Mouse (Mus musculus) left cerebral cortex, adult 2 months (tissue): Measurements from ENCODE around the gene Ccdc114. TPM values are rescaled to one million over a fixed set of nuclear protein-coding genes. Genes with fewer than 3 reads are reported as not detected.
"Not testable (repeated sequence)": the region's sequence is repeated elsewhere in the genome, so short reads cannot be mapped to it uniquely, and the experiment has no call there.

Source experiments
- DNase-seq, 2 experiments: peaks; one replicate each; pipeline ENCODE4 v3.0.0; 2021 to 2022; ENCODE audit warnings: low spot score in 2 of 2, mixed read lengths in 1 of 2; ENCODE audit errors: extremely low spot score in 1 of 2
- H3K27ac ChIP-seq: fragments of 200-600 bp; 2 replicates; pipeline ENCODE4 v1.8.1; 2022
- H3K4me3 ChIP-seq: fragments of 200-600 bp; 2 replicates; pipeline ENCODE4 v1.8.1; 2022
- CTCF ChIP-seq: fragments of 200-600 bp; IDR thresholded peaks from 2 replicates; pipeline ENCODE4 v1.8.1; 2022; ENCODE audit warnings: antibody characterized with exemption, mild to moderate bottlenecking, moderate library complexity
- intact Hi-C: fragments of 180-260 bp; cut with DNase I; formaldehyde crosslinking; loops from one replicate; pipeline ENCODE4 v1.15.1; 2025
- total RNA-seq, 2 experiments: library from RNA; stranded (reverse); gene quantifications; 2 replicates each; pipeline ENCODE4 v1.2.3; 2021

The Ccdc114 gene
- total RNA-seq, 2 experiments from 2014 or later: 2.3 TPM

DNA sequence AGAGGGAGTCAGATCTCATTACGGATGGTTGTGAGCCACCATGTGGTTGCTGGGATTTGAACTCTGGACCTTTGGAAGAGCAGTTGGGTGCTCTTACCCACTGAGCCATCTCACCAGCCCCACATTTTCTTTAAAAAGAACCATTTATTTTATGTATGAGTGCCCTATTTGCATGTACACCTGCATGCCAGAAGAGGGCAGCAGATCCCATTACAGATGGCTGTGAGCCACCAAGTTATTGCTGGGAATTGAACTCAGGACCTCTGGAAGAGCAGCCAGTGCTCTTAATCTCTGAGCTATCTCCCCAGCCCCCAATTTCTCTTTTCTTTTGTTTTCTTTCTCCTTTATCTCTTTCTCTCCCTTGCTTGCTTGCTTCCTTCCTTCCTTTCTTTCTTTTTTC is 19.4 kb downstream of the Ccdc114 start:
- TF ChIP-seq CTCF: peak; percentile 55
- intact Hi-C loops: loop anchor here (2.0 kb wide), 1 partner anchor 66 kb away; no protein-coding TSS in a partner anchor
- not testable (repeated sequence) for H3K27ac ChIP-seq, H3K4me3 ChIP-seq, DNase-seq

GRCm38 (mm10) chr7:45949061-45949460 is 25.2 kb downstream of the Ccdc114 start:
- no peak overlapping the region for H3K4me3 ChIP-seq
- TF ChIP-seq CTCF: no peak
- no peak for DNase-seq
- intact Hi-C loops: no loop called here
- H3K27ac ChIP-seq: no peak overlapping the region

GRCm38 (mm10) chr7:45956611-45957010 is 32.7 kb downstream of the Ccdc114 start:
- intact Hi-C loops: no loop called here
- no peak for TF ChIP-seq CTCF
- H3K27ac ChIP-seq: no peak overlapping the region

DNA sequence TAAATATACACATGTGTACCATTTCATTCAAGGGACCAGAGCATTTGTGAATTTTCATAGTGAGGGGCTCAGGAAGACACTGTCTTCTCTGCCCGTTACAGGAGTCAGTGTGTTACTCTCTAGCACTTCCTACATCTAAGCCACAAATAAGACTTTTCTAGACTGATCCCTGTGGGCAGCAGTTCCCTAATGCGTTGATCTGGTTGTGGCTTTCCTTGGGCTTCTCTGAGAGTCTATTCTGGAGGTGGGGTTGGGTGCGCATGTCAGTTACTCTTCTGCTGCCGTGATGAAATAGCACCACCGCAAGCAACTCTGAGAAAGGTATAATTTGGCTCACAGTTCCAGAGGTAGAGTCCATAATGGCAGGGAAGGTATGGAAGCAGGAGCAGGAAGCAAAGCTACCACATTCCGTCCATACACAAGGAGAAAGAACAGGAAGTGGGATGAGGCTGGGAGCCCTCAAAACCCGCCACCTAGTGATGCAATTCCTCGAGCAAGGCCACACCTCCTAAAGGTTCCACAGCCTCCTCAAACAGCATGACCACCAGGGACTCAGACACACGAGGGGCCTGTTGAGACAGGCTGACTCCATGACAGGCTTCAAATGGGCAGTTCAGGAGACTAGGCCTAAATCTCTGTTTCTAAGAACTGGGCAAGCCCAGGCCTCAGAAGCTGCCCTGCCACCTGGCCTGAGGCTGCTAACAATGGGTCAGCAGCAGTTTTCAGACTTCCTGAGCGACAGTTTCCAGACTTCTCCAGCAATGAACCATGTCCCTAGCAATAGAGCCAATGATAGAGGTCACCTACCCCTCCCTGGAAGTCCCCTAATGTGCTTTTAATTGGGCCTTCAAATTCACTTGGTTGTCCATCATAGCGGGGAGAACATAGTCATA is 48.2 kb downstream of the Ccdc114 start:
- H3K27ac ChIP-seq: no peak overlapping the region
- no peak overlapping the region for H3K4me3 ChIP-seq
- no peak for DNase-seq
- TF ChIP-seq CTCF: no peak
- intact Hi-C loops: no loop called here

More at GRCm38 (mm10) chr7:45956611-45957010, 32.7 kb downstream of the Ccdc114 start:
- H3K4me3 ChIP-seq: no peak overlapping the region
- no peak for DNase-seq

DNA sequence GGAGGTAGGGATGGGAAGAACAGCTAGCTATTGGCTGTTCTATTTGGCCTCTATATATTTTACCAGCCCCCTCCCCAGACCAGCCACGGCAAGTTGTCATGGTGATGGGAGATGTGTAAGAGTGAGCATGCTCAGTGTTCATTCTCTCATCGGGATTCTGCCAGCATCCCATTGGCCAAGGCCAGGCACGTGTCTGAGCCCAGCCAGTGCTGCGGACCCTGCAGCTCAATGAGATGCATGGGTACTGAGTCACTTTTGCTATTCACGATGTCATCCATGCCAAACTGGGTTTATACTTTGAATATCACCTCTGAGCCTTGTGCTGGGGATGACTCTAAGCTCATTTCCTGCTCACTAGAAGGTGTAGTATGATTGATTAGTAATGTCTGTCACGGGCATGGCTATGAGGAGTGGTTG is 49.4 kb downstream of the Ccdc114 start:
- intact Hi-C loops: no loop called here
- no peak overlapping the region for H3K27ac ChIP-seq
- H3K4me3 ChIP-seq: no peak overlapping the region
- TF ChIP-seq CTCF: no peak
- DNase-seq: no peak

GRCm38 (mm10) chr7:45974103-45974502 is 50.2 kb downstream of the Ccdc114 start:
- intact Hi-C loops: no loop called here

DNA sequence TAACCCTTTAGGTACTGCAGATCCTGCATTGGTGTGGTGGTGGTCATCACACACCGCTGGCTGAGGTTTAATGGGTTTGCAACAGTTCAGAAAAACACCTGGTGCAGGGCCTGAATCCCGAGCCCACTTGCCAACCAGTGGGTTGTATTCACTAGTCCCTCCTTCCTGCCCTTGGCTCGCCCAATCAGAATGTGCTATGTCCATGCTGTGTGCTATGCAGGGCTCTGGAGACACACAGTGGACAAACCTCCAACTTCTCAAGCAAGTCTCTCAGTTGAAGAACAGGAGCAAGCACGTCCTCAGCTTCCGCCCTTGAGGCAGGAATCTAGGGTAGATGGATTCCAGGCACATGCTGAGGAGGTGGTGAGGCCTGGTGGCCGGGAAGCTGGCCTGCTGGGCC is 50.6 kb downstream of the Ccdc114 start:
- Histone ChIP-seq H3K4me3 (no peak overlapping the region), H3K27ac (no peak overlapping the region)
- no peak for DNase-seq
- intact Hi-C loops: no loop called here
- no peak for TF ChIP-seq CTCF

More at GRCm38 (mm10) chr7:45974103-45974502, 50.2 kb downstream of the Ccdc114 start:
- H3K4me3 ChIP-seq: no peak overlapping the region
- TF ChIP-seq CTCF: no peak
- DNase-seq: no peak
- no peak overlapping the region for H3K27ac ChIP-seq

- Histone ChIP-seq H3K27ac (no peak overlapping the region), H3K4me3 (no peak overlapping the region)
- no peak for TF ChIP-seq CTCF
- no peak for DNase-seq
- intact Hi-C loops: no loop called here
These were observed 57.7 kb downstream of the Ccdc114 start for GRCm38 (mm10) chr7:45981612-45982011.

GRCm38 (mm10) chr7:45986893-45987292 is 63.0 kb downstream of the Ccdc114 start:
- no peak for TF ChIP-seq CTCF
- DNase-seq: no peak
- no peak overlapping the region for H3K27ac ChIP-seq
- no peak overlapping the region for H3K4me3 ChIP-seq
- intact Hi-C loops: no loop called here

DNA sequence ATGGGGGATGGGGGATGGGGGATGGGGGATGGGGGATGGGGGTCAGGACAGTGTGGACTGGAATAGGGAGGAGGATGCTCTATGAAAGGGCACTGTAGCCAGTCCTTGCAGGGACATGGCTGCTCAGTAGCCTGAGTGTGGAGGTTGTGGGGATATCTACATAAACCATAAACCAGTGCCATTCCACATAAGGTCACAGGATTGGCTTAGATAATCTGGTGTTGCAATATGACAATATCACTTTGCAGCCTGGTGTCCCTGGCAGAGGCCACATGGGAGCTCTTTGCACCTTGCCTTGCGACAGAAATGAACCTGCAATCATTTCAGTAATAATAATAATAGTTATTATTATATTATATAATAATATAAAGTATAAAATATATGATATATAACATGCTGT is 64.5 kb downstream of the Ccdc114 start:
- DNase-seq: no peak
- no peak for TF ChIP-seq CTCF
- intact Hi-C loops: no loop called here

GRCm38 (mm10) chr7:45992470-45992869 is 68.6 kb downstream of the Ccdc114 start:
- no peak for DNase-seq
- no peak overlapping the region for H3K27ac ChIP-seq
- intact Hi-C loops: no loop called here
- TF ChIP-seq CTCF: no peak
- no peak overlapping the region for H3K4me3 ChIP-seq

More for the DNA sequence above, 64.5 kb downstream of the Ccdc114 start:
- H3K4me3 ChIP-seq: no peak overlapping the region
- H3K27ac ChIP-seq: no peak overlapping the region

Other genes with a start within 250 kb of the Ccdc114 start
- 1 to 10 TPM; 6.4 to 6.9 TPM for gene Ntn5, start 240.1 kb upstream of the Ccdc114 start, total RNA-seq
- 1 to 10 TPM; 1.1 to 1.2 TPM for gene Sec1, start 229.7 kb upstream of the Ccdc114 start, total RNA-seq
- 100 to 1,000 TPM; 211 to 244 TPM for gene Car11, start 224.2 kb upstream of the Ccdc114 start, total RNA-seq
- 100 to 1,000 TPM in 1 of 2 experiments, 10 to 100 TPM in 1; 60.3 to 104 TPM for gene Dbp, start 219.0 kb upstream of the Ccdc114 start, total RNA-seq
- 100 to 1,000 TPM; 318 to 325 TPM for gene Rpl18, start 208.6 kb upstream of the Ccdc114 start, total RNA-seq
- gene Sphk2, start 206.1 kb upstream of the Ccdc114 start, total RNA-seq: 10 to 100 TPM; 30.8 to 34.4 TPM
- under 1 TPM; 0.37 to 0.41 TPM for gene Fam83e, start 202.9 kb upstream of the Ccdc114 start, total RNA-seq
- not detected for gene Spaca4, start 198.3 kb upstream of the Ccdc114 start, total RNA-seq
- gene Lmtk3, start 140.3 kb upstream of the Ccdc114 start, total RNA-seq: 100 to 1,000 TPM; 258 to 279 TPM
- 10 to 100 TPM; 11.3 to 13.6 TPM for gene Sult2b1, start 139.4 kb upstream of the Ccdc114 start, total RNA-seq
- gene Cyth2, start 109.5 kb upstream of the Ccdc114 start, total RNA-seq: 100 to 1,000 TPM; 172 to 185 TPM
- gene Kcnj14, start 99.3 kb upstream of the Ccdc114 start, total RNA-seq: 1 to 10 TPM; 2.3 to 2.5 TPM
- gene Grwd1, start 93.1 kb upstream of the Ccdc114 start, total RNA-seq: 10 to 100 TPM; 17.9 to 22.1 TPM
- 10 to 100 TPM; 67.4 to 75.4 TPM for gene Kdelr1, start 51.3 kb upstream of the Ccdc114 start, total RNA-seq
- gene Grin2d, start 45.7 kb upstream of the Ccdc114 start, total RNA-seq: 10 to 100 TPM; 13.4 to 14.7 TPM
- gene Syngr4, start 27.4 kb upstream of the Ccdc114 start, total RNA-seq: not detected
- 10 to 100 TPM; 21.8 to 22.3 TPM for gene Tmem143, start 27.1 kb upstream of the Ccdc114 start, total RNA-seq
- gene Emp3, start 2.7 kb upstream of the Ccdc114 start, total RNA-seq: 1 to 10 TPM; 3.1 to 8.7 TPM
- gene Abcc6, start 106.2 kb downstream of the Ccdc114 start, total RNA-seq: 1 to 10 TPM; 1.4 to 2.1 TPM
- gene Nomo1, start 109.6 kb downstream of the Ccdc114 start, total RNA-seq: 100 to 1,000 TPM; 102 to 105 TPM
- 10 to 100 TPM; 41.0 to 45.4 TPM for gene Kcnj11, start 176.7 kb downstream of the Ccdc114 start, total RNA-seq